Mouse (Mus musculus) heart, postnatal 10 days (tissue): ENCODE results near the gene Acan. TPM values are rescaled to one million over a fixed set of nuclear protein-coding genes. Genes with fewer than 3 reads are reported as not detected.

Source experiments
- DNase-seq, 2 experiments: peaks; one replicate each; pipeline ENCODE4 v3.0.0; 2021
- intact Hi-C: fragments of 180-260 bp; cut with DNase I; formaldehyde crosslinking; loops from one replicate; pipeline ENCODE4 v1.15.1; 2025
- total RNA-seq, 2 experiments: library from RNA; stranded (reverse); gene quantifications; 2 replicates each; pipeline ENCODE4 v1.2.3; 2021

Gene Acan
- 1 to 10 TPM; 1.8 to 2.3 TPM for total RNA-seq

- no peak for DNase-seq
- intact Hi-C loops, result no loop called here
These were observed at the start of gene Acan for GRCm38 (mm10) chr7:79053383-79053889. Gene Acan (plus strand): TSS chr7:79053483.

GRCm38 (mm10) chr7:79021293-79021905 is 31.9 kb upstream of the Acan start:
- DNase-seq, result no peak
- intact Hi-C loops, result no loop called here

GRCm38 (mm10) chr7:79029138-79029537 is 24.1 kb upstream of the Acan start:
- intact Hi-C loops, result no loop called here
- DNase-seq, result no peak

- DNase-seq, result no peak
- intact Hi-C loops, result no loop called here
These were observed 19.5 kb upstream of the Acan start for GRCm38 (mm10) chr7:79033745-79034144.

GRCm38 (mm10) chr7:79034521-79034920 is 18.8 kb upstream of the Acan start:
- peak; percentile 7 to 15 for DNase-seq
- intact Hi-C loops, result no loop called here

GRCm38 (mm10) chr7:79052081-79052480 is 1.2 kb upstream of the Acan start:
- intact Hi-C loops, result no loop called here
- DNase-seq, result no peak

GRCm38 (mm10) chr7:79052521-79053382 is 531 bp upstream of the Acan start:
- intact Hi-C loops, result no loop called here

GRCm38 (mm10) chr7:79054111-79054510 is 828 bp downstream of the Acan start:
- intact Hi-C loops, result no loop called here
- no peak for DNase-seq

More at GRCm38 (mm10) chr7:79052521-79053382, 531 bp upstream of the Acan start:
- DNase-seq, result no peak

GRCm38 (mm10) chr7:79058546-79058945 is 5.3 kb downstream of the Acan start:
- peak in 1 of 2 experiments; percentile 12 for DNase-seq
- intact Hi-C loops, result no loop called here

- intact Hi-C loops, result no loop called here
- DNase-seq, result no peak
These were observed 14.2 kb downstream of the Acan start for GRCm38 (mm10) chr7:79067466-79067865.

GRCm38 (mm10) chr7:79068231-79068630 is 14.9 kb downstream of the Acan start:
- intact Hi-C loops, result no loop called here
- DNase-seq, result peak in 1 of 2 experiments; percentile 21

GRCm38 (mm10) chr7:79079212-79079611 is 25.9 kb downstream of the Acan start:
- intact Hi-C loops, result loop anchor here (1.0 kb wide), 1 partner anchor 155 kb away; no protein-coding TSS in a partner anchor
- no peak for DNase-seq

GRCm38 (mm10) chr7:79080572-79081399 is 27.5 kb downstream of the Acan start:
- DNase-seq, result peak; percentile 60 to 83
- intact Hi-C loops, result no loop called here

GRCm38 (mm10) chr7:79089111-79089510 is 35.8 kb downstream of the Acan start:
- intact Hi-C loops, result no loop called here
- peak; percentile 7 to 28 for DNase-seq

- intact Hi-C loops, result no loop called here
- no peak for DNase-seq
These were observed 43.2 kb downstream of the Acan start for GRCm38 (mm10) chr7:79096492-79096891.

- intact Hi-C loops, result no loop called here
- DNase-seq, result no peak
These were observed 60.6 kb downstream of the Acan start for GRCm38 (mm10) chr7:79113848-79114247.

- intact Hi-C loops, result no loop called here
- DNase-seq, result no peak
These were observed 70.2 kb downstream of the Acan start for GRCm38 (mm10) chr7:79123465-79123864.

GRCm38 (mm10) chr7:79129883-79130282 is 76.6 kb downstream of the Acan start:
- no peak for DNase-seq
- intact Hi-C loops, result no loop called here

- DNase-seq, result no peak
- intact Hi-C loops, result no loop called here
These were observed 77.1 kb downstream of the Acan start for GRCm38 (mm10) chr7:79130385-79130784.

GRCm38 (mm10) chr7:79130843-79131444 is 77.7 kb downstream of the Acan start, which contains the start of gene Hapln3:
Gene Hapln3 (minus strand): TSS chr7:79131018.
- intact Hi-C loops, result no loop called here
- peak; percentile 35 to 48 for DNase-seq
